Mouse (Mus musculus) bone marrow macrophage, adult 2 months (primary cell): Measurements from ENCODE around the gene 6330409D20Rik.

Source experiments
- CTCF ChIP-seq: IDR thresholded peaks from 2 replicates; pipeline ENCODE4 v1.5.1; 2012; ENCODE audit warnings: low read depth, mild to moderate bottlenecking, low read length, moderate library complexity
- POLR2A ChIP-seq: IDR thresholded peaks from 2 replicates; pipeline ENCODE4 v1.6.1; 2012; ENCODE audit warnings: mild to moderate bottlenecking, low read depth, low read length, borderline replicate concordance

GRCm38 (mm10) chr2:32683701-32684100 lies 57.1 kb downstream of the 6330409D20Rik start:
- TF ChIP-seq CTCF (no peak), POLR2A (no peak)
